Mouse (Mus musculus): Measurements from ENCODE around the gene Il13. TPM values are rescaled to one million over a fixed set of nuclear protein-coding genes. Genes with fewer than 3 reads are reported as not detected.

Gene Il13
- total and polyA plus RNA-seq, 3 experiments: 2.8 to 4.8 (median 3.6) TPM

DNA sequence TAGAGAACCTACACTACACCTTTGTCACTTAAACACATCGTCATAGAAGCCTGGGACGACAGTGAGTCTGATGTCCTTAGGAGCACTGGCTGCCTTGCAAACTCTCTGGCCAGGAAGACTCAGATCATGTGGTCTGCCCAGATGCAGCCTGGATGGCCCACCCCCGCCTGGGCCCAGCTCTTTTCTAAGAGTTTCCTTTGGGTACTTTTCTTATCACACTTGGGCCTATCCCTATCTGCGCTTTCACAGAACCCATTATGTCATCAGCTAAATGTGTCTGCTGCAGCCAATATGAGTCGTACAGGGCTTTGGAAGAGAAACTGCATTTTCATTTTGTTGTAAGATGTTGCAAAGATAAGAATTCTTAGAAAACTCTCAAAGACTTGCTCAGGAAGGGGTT lies 20.5 kb upstream of the Il13 start:
- H3K4me2 ChIP-seq (ENCODE audit: insufficient read depth, low read depth, poor library complexity, severe bottlenecking): peak overlapping the region; percentile 79
- H3K36me3 ChIP-seq (replicated peaks in 1 of 2; ENCODE audit: control insufficient read depth in 1 of 2, insufficient read depth in 1 of 2, low read length in 1 of 2): peaks cover 49 to 60% of the 10 kb centered on the region in 2 experiments

DNA sequence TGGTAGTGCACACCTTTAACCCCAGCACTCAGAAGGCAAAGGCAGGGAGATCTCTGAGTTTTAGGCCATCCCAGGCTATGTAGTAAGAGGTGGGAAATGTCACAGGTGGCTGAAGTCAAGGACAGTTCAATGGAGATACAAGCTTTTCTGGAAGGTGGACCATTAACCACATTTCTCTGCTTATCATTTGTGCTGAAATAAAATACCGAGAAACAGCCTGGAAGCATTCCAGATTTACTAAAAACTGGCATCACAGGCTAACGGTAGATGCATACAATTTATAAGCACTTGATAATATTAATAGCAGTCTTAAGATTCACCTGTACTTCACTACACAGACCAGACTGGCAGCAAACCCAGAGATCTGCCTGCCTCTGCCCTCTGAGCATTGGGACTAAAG lies 17.9 kb upstream of the Il13 start:
- no peak overlapping the region for H3K9ac ChIP-seq (ENCODE audit: insufficient read depth, low read depth)
- H3K36me3 ChIP-seq (replicated peaks in 1 of 2; ENCODE audit: control insufficient read depth in 1 of 2, insufficient read depth in 1 of 2, low read length in 1 of 2): peaks cover 57 to 76% of the 10 kb centered on the region in 2 experiments
- no peak overlapping the region for H3K27ac ChIP-seq (ENCODE audit: insufficient read depth, low read depth)
- H3K4me2 ChIP-seq (ENCODE audit: insufficient read depth, low read depth, poor library complexity, severe bottlenecking): no peak overlapping the region
- peaks cover 9 to 45% of the 10 kb centered on the region in 2 experiments for H3K4me1 ChIP-seq (ENCODE audit: control insufficient read depth in 1 of 2, insufficient read depth in 2 of 2)
- in situ Hi-C loops (cut with MboI; ENCODE audit: low pct_ligation_motif_present, low pct_unique_long_range_greater_than_20kb, low sequenced_read_pairs): no loop called here
- dilution Hi-C loops (cut with MboI; ENCODE audit: extremely low pct_ligation_motif_present, extremely low pct_unique_long_range_greater_than_20kb, low sequenced_read_pairs): no loop called here
- no peak for DNase-seq (ENCODE audit: extremely low read depth)
- H3K4me3 ChIP-seq (replicated peaks in 1 of 3; ENCODE audit: low read depth in 2 of 3, low read length in 2 of 3, poor library complexity in 1 of 3): no peak overlapping the region
- no peaks in the 10 kb centered on the region for H3K9me3 ChIP-seq (replicated peaks; ENCODE audit: low read length)
- no peaks in the 10 kb centered on the region for H3K79me2 ChIP-seq (replicated peaks; ENCODE audit: control insufficient read depth, extremely low read depth, insufficient read depth, poor library complexity, severe bottlenecking)
- TF ChIP-seq ETS1 (conservative IDR thresholded peaks at IDR 0.05; ENCODE audit: low read depth, low read length) (no peak), UBTF (IDR thresholded peaks at IDR 0.05; ENCODE audit: low read depth, low read length) (no peak), SMC3 (IDR thresholded peaks at IDR 0.05; ENCODE audit: low read depth, low read length) (no peak), NELFE (IDR thresholded peaks at IDR 0.05; ENCODE audit: low read depth, low read length) (no peak), MAFK (IDR thresholded peaks at IDR 0.05; ENCODE audit: insufficient replicate concordance, low read length) (no peak), CHD2 (IDR thresholded peaks at IDR 0.05; ENCODE audit: low read length) (no peak), ZC3H11A (IDR thresholded peaks at IDR 0.05; ENCODE audit: low read depth, low read length) (no peak), MEF2A (IDR thresholded peaks at IDR 0.05; ENCODE audit: borderline replicate concordance, low read depth, low read length) (no peak), POLR2AphosphoS2 (IDR thresholded peaks at IDR 0.05; ENCODE audit: low read depth, low read length) (no peak), MYC (IDR thresholded peaks at IDR 0.05; ENCODE audit: low read depth, low read length) (no peak), MXI1 (IDR thresholded peaks at IDR 0.05; ENCODE audit: low read depth, low read length) (no peak), JUN (IDR thresholded peaks at IDR 0.05; ENCODE audit: insufficient read depth, low read depth, low read length) (no peak), BHLHE40 (IDR thresholded peaks at IDR 0.05; ENCODE audit: low read depth, low read length) (no peak)
- no peaks in the 10 kb centered on the region for H3K27me3 ChIP-seq (replicated peaks)

More for the DNA sequence above, 20.5 kb upstream of the Il13 start:
- H3K79me2 ChIP-seq (replicated peaks; ENCODE audit: control insufficient read depth, extremely low read depth, insufficient read depth, poor library complexity, severe bottlenecking): peaks cover 6% of the 10 kb centered on the region
- TF ChIP-seq NELFE (IDR thresholded peaks at IDR 0.05; ENCODE audit: low read depth, low read length): no peak
- TF ChIP-seq ZKSCAN1 (IDR thresholded peaks at IDR 0.05; ENCODE audit: borderline replicate concordance, low read depth, low read length): no peak
- no peak for TF ChIP-seq CTCF (conservative IDR thresholded peaks at IDR 0.05 in 1 of 2, IDR thresholded peaks at IDR 0.05 in 1 of 2; ENCODE audit: low read depth in 2 of 2, low read length in 2 of 2)
- peak; percentile 79 for TF ChIP-seq TCF12 (IDR thresholded peaks at IDR 0.05; ENCODE audit: low read depth, low read length)
- TF ChIP-seq ETS1 (conservative IDR thresholded peaks at IDR 0.05; ENCODE audit: low read depth, low read length): peak; percentile 96
- TF ChIP-seq CHD1 (IDR thresholded peaks at IDR 0.05; ENCODE audit: low read depth, low read length): no peak; the same call in 1 of the 2 replicates
- 0 out of 2 replicates have a peak, but pooled peaks have one; percentile 32 for TF ChIP-seq TBP (conservative IDR thresholded peaks at IDR 0.05; ENCODE audit: low read depth, low read length)
- TF ChIP-seq ZMIZ1 (IDR thresholded peaks at IDR 0.05; ENCODE audit: low read depth, low read length): peak; percentile 28; the same call in 1 of the 2 replicates
- peak; percentile 36; the same call in 1 of the 2 replicates for TF ChIP-seq HCFC1 (IDR thresholded peaks at IDR 0.05; ENCODE audit: low read depth, low read length)
- TF ChIP-seq EP300 (IDR thresholded peaks at IDR 0.05; ENCODE audit: low read length): peak; percentile 60
- peak; percentile 79 for TF ChIP-seq IRF4 (IDR thresholded peaks at IDR 0.05; ENCODE audit: low read depth, low read length)
- TF ChIP-seq MEF2A (IDR thresholded peaks at IDR 0.05; ENCODE audit: borderline replicate concordance, low read depth, low read length): peak; percentile 99
- TF ChIP-seq USF1 (IDR thresholded peaks at IDR 0.05; ENCODE audit: low read depth, low read length): peak; percentile 75
- TF ChIP-seq MAZ (IDR thresholded peaks at IDR 0.05; ENCODE audit: low read depth, low read length): peak; percentile 82; the same call in 1 of the 2 replicates
- TF ChIP-seq SMC3 (IDR thresholded peaks at IDR 0.05; ENCODE audit: low read depth, low read length): peak; percentile 9; the same call in 1 of the 2 replicates
- no peak for TF ChIP-seq GABPA (IDR thresholded peaks at IDR 0.05; ENCODE audit: insufficient replicate concordance, low read depth, low read length)
- TF ChIP-seq POLR2A (IDR thresholded peaks at IDR 0.05; ENCODE audit: low read depth, low read length): peak; percentile 54
- TF ChIP-seq ZNF384 (IDR thresholded peaks at IDR 0.05; ENCODE audit: low read depth, low read length): no peak
- peak; percentile 76 for TF ChIP-seq BHLHE40 (IDR thresholded peaks at IDR 0.05; ENCODE audit: low read depth, low read length)
- TF ChIP-seq JUND (conservative IDR thresholded peaks at IDR 0.05; ENCODE audit: low read depth, low read length): peak; percentile 57; the same call in 1 of the 2 replicates
- peak; percentile 36; the same call in 1 of the 2 replicates for TF ChIP-seq MYC (IDR thresholded peaks at IDR 0.05; ENCODE audit: low read depth, low read length)
- peak; percentile 38 for TF ChIP-seq USF2 (conservative IDR thresholded peaks at IDR 0.05; ENCODE audit: low read depth, low read length)
- peak; percentile 25 for TF ChIP-seq CHD2 (IDR thresholded peaks at IDR 0.05; ENCODE audit: low read length)
- peak; percentile 91 for TF ChIP-seq JUN (IDR thresholded peaks at IDR 0.05; ENCODE audit: insufficient read depth, low read depth, low read length)
- TF ChIP-seq RCOR1 (conservative IDR thresholded peaks at IDR 0.05; ENCODE audit: low read depth, low read length): no peak
- peak; percentile 11; the same call in 1 of the 2 replicates for TF ChIP-seq ELF1 (IDR thresholded peaks at IDR 0.05; ENCODE audit: low read depth, low read length)
- peak; percentile 75; the same call in 1 of the 2 replicates for TF ChIP-seq MXI1 (IDR thresholded peaks at IDR 0.05; ENCODE audit: low read depth, low read length)
- H3K9me3 ChIP-seq (replicated peaks; ENCODE audit: low read length): no peaks in the 10 kb centered on the region
- peak overlapping the region; percentile 55 for H3K9ac ChIP-seq (ENCODE audit: insufficient read depth, low read depth)
- in situ Hi-C loops (cut with MboI; ENCODE audit: low pct_ligation_motif_present, low pct_unique_long_range_greater_than_20kb, low sequenced_read_pairs) (no loop called here), dilution Hi-C loops (cut with MboI; ENCODE audit: extremely low pct_ligation_motif_present, extremely low pct_unique_long_range_greater_than_20kb, low sequenced_read_pairs) (no loop called here)
- H3K27me3 ChIP-seq (replicated peaks): no peaks in the 10 kb centered on the region
- peak overlapping the region; percentile 78 for H3K27ac ChIP-seq (ENCODE audit: insufficient read depth, low read depth)
- DNase-seq (ENCODE audit: extremely low read depth): peak; percentile 95
- peaks cover 22 to 62% of the 10 kb centered on the region in 2 experiments for H3K4me1 ChIP-seq (ENCODE audit: control insufficient read depth in 1 of 2, insufficient read depth in 2 of 2)
- H3K4me3 ChIP-seq (replicated peaks in 1 of 3; ENCODE audit: low read depth in 2 of 3, low read length in 2 of 3, poor library complexity in 1 of 3): no peak overlapping the region
